Mouse (Mus musculus) gastrocnemius, postnatal 14 days (tissue): ENCODE measurements at regions not wholly inside any gene's neighbourhood (a gene's known extent, or its start where the extent isn't known, plus 50 kb on each side); places are given as distances from the start of the nearest gene placed in this dataset.

Experiments
- DNase-seq: peaks from one replicate; pipeline ENCODE4 v3.0.0; 2021; ENCODE audit warnings: mixed read lengths
- intact Hi-C: fragments of 180-260 bp; cut with DNase I; formaldehyde crosslinking; loops from one replicate; pipeline ENCODE4 v1.15.1; 2025; ENCODE audit warnings: low total_unique reads

DNA sequence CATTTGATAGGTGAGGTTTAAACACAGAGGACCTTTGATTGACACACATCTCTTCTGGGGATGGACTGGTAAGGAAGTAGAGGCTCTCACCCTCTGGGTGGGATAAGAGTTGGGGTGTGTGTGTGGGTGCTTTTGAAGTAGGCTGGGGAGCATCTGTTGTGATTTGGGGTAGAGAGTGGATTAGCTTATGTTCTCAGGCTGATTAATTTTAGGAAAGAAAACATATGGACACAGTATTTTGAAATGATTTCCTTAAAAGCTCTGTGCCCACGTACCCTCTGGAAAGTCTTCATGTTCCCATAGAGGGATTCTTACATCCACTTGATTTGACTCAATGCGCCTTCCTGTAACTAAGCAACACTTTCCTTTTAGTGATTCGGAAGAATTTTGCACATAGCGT is 89.4 kb downstream of the Zfp281 start:
- intact Hi-C loops: no loop called here
- no peak for DNase-seq

DNA sequence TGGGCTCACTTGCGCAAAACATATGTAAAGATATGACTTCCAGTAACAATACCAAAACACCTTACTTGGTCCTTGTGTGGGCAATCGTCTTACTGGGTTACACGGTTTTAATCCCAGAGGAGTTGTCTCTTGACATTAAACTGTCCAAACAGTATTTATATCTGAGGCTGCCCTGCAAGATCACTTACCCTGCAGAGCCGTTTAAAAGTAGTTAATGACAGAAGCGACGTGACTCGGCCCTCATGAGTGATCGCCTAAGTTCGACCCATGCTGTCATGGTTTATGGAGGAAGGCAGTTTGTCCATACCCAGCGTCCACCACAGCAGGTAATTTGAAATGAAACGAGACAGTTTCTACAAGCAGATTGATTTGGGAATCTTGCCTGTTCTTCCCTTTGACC is 90.3 kb downstream of the Zfp281 start:
- DNase-seq: no peak
- intact Hi-C loops: no loop called here

DNA sequence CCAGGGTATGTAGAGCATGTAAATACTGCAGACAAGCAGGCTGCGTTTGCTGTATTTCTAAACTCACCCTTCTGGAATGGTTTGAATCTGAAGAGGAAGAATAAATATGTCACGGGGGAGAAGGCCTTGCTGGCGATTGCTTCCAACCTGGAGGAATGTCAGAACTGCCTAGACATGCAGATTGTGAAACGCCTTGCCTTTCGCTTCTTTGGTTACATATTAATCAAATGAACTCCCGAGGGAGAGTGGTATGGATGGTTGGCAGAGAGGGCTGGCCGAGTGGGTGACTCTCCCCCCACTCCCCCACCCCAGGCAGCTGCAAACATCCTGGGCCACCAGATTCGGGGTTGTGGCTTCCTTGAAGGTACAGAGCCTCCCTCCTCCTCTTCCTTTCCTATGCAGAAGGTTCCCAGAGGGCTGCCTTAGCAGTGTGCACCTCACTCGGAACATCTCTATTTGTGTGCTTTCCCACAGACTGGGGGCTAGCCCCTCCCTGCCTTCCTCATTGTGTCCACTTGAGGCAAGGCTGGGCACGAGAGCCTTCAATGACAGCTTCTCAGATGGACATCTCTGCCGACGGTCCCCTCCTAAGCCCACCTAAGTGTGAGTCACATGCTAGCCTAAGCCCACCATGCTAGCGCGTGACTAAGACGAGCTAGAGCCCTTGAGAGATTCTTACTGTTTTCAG is 93.3 kb downstream of the Zfp281 start:
- intact Hi-C loops: no loop called here

DNA sequence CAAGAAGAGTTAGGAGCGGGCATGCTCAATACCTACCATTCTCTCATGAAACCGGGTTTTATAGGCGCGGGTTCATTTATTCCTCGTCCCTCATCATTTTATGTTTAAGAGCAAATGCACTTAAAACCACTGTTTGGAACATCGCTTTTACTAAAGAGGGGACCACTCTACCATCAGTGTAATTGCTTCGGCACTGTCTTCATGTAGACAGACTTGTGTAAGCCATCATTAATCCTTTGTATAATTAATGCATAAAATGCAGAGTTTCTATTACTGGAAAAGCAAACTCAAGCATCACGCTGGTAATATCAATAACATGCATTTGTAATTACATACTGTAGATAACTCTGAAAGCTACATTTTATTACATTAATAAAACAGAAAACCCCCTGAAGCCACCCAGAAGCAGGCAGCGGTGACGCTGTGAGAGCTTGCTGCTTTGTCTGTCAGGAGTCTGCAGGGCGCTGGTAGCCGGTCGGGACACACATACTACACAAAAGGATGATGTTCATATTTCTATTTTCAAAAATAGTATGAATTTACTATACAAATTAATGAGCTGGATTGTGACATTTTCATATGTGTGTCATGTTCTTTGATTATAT is 99.2 kb downstream of the Zfp281 start:
- no peak for DNase-seq
- intact Hi-C loops: loop anchor here (10.0 kb wide), 1 partner anchor 501 kb away; no protein-coding TSS in a partner anchor

More for the DNA sequence above, 93.3 kb downstream of the Zfp281 start:
- DNase-seq: no peak

DNA sequence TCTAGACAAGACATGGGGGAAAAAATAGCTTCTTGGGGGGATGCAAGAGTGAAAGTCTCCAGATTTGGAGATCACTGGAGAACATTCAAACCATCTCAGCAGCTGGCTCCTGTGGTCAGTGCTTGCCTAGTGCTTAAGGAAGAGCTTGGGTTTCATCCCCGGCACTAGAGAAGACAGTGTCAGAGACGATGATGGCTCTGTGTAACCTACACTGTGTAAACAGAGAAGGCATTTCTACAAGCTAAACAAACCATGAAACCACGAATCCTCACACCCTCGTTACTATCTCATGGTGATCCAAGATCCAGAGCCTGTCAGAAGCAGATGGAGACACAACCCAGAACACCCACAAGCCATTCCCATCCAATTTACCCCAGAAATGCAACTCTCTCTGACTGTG is 100.5 kb downstream of the Zfp281 start:
- no peak for DNase-seq
- intact Hi-C loops: loop anchor here (10.0 kb wide), 1 partner anchor 500 kb away; no protein-coding TSS in a partner anchor

DNA sequence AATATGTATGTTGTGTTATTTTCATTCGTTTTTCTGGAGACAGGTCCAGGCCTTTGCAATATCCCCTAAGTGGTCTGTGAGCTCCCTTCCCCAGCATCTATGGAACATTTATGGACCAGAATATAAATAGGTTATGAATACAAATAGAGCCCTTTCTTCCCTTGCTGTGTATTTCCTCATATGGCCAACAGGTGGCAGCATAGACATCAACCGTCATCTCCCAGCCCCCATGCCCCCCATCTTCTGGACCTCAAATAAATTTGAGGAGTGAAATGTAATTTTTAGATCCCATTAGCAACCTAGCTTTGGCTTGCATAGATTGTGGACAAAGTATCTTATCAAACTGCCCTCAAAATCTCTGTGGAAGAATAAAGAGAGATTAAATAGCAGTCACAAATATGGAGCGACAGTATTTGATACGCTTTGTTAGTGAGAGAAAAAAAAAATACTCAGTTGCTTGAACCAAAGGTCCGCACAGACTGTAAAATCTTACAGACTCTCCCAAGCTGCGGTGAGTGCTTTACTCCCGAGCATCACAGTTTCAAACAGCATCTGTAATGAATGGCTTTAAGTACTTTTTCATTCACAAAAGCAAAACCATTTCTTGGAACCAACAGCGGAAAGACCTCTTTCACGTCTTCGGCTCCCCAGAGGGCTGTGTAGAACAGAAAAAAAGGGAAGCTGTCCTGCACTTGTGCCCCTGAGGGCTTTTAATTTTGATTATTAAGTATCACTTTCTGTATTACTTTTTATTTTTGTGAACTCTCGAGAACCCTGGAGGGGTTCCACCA is 101.6 kb downstream of the Zfp281 start:
- no peak for DNase-seq
- intact Hi-C loops: loop anchor here (10.0 kb wide), 1 partner anchor 498 kb away; no protein-coding TSS in a partner anchor

DNA sequence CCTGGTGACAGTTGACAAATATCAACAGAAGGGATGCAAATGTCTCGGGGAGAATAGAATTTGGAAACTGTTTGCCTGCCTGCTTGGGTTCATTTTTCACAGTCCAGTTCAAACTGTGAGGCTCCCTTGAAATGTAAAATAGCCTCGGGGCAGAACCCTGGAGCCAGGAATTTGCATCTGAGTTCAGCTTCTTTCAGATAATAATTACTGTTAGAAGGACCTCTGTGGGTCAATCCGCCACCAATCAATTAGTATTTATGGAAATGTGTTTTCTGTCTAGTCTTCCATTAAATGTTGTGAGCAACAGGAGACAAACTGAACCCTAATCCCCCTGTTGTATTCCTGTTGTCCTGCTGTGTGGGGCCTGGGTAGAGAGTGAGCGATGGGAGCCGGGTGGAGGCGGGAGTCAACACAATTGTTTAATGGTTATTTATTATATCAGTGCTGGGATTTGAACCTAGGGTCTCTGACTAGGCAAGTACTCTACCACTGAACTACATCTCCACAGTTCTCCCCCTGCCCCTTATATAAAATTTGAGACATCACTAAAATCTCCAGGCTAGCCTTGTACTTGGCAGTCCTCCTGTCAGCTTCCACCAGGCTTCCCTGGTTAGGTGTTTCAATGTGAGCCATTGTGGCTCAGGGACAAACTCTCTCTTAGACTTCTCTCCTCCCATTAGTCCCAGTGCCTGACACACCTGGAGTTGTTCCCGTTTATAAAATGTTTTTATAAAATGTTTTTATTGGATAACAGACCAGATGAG is 103.3 kb downstream of the Zfp281 start:
- DNase-seq: no peak
- intact Hi-C loops: loop anchor here (10.0 kb wide), 1 partner anchor 497 kb away; no protein-coding TSS in a partner anchor

DNA sequence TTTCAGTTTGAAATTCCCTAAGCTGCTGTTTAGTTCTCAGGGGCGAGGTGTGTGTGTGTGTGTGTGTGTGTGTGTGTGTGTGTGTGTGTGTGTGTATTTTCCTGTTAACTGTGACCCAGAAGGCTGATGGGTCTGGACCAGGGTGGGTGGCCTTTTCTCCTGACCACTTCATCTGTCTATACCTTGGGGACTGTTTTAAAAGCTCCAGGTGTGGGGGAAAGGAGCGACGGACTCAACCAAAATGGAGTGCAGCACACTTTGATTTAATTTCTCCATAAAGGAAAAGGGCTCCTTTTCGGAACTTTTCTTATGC is 103.9 kb downstream of the Zfp281 start:
- intact Hi-C loops: loop anchor here (10.0 kb wide), 1 partner anchor 496 kb away; no protein-coding TSS in a partner anchor
- no peak for DNase-seq

DNA sequence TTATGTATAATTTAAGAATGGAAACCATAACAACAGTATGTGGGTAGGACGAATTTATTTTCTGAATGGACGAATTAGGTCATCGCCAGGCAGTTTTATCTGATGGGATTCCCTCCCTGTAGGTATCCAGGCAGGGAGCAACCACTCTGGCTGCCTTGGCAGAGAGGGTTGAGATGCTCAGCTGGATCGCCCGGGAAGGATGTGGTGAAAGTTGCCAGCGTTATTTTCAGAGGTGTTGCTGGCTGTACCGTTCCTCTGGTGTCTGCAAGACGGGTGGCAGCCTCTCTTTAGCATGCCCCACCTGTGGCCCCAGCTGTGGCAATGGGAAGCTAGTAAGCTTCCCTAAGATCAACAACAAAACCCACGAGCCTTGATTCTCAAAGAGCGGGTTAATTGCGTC is 105.9 kb downstream of the Zfp281 start:
- intact Hi-C loops: loop anchor here (5.0 kb wide), 1 partner anchor 258 kb away; no protein-coding TSS in a partner anchor
- DNase-seq: no peak

DNA sequence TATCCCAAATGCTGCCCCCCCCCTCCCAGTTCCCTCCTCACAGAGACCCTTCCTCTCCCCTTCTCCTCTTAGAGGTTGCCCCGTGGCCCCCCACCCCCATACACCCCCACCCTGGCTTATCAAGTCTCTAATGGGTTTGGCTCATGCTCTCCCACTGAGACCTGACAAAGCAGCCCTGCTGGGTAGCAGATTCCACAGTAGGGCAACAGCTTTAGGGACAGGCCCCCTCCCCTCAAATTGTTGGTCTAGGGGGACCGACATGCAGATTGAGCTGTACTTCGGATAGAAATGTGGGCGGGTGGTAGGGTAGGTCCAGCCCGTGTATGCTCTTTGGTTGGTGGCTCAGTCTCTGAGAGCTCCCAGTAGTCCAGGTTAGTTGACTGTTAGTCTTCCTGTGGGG is 113.3 kb downstream of the Zfp281 start:
- intact Hi-C loops: no loop called here
- no peak for DNase-seq

DNA sequence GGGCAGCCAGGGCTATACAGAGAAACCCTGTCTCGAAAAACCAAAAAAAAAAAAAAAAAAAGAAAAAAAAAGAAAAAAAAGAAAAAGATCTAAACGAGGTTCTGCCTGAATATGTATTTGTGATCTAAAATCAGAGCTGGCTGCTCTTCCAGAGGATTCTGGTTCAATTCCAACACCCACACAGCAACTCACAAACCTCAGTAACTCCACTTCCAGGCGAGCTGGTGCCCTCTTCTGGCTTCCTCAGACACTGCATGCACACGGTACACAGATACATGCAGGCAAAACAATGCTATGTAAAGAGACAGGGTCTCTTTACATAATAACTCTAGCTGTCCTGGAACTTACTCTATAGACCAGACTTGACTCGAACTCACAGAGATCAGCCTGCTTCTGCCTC is 114.8 kb downstream of the Zfp281 start:
- peak; percentile 48 for DNase-seq
- intact Hi-C loops: no loop called here

DNA sequence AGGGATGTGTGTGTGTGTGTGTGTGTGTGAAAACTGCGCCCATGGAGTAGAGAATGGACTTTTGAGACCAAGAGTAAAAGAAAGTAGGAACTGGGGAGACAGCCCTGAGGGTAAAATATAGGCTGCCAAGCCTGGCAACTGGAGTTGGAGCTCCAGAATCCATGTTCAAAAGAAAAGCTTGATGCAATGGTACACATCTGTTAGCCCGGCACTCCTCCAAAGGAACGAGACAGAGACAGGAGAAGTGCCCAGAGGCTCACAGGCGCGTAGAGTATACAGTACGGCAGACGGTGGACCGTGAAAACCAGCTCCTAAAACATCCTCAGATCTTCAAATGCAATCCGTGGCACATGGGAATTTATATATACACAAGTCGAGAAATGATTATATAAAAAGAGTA is 116.4 kb downstream of the Zfp281 start:
- no peak for DNase-seq
- intact Hi-C loops: loop anchor here (5.0 kb wide), 1 partner anchor 189 kb away; no protein-coding TSS in a partner anchor

DNA sequence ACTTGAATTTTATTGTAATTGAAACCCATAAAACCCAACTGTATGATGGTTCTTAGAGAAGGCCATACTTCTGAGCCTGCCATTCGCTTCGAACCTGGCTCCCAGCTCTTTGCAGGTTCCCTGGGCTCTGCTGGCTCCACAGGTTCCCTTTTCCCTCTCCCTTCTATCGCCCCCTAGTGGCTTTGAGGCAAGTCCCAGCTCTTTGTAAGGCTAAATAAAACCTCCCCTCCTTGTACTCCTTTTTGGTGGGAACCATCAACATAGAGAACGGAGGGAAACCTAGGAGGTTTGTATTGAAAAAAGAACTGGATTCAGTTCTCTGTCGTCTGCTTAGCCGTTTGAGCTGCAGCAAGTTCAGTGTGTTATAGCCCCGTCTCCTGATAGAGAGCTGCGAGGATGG is 124.5 kb downstream of the Zfp281 start:
- intact Hi-C loops: no loop called here
- DNase-seq: peak; percentile 17

DNA sequence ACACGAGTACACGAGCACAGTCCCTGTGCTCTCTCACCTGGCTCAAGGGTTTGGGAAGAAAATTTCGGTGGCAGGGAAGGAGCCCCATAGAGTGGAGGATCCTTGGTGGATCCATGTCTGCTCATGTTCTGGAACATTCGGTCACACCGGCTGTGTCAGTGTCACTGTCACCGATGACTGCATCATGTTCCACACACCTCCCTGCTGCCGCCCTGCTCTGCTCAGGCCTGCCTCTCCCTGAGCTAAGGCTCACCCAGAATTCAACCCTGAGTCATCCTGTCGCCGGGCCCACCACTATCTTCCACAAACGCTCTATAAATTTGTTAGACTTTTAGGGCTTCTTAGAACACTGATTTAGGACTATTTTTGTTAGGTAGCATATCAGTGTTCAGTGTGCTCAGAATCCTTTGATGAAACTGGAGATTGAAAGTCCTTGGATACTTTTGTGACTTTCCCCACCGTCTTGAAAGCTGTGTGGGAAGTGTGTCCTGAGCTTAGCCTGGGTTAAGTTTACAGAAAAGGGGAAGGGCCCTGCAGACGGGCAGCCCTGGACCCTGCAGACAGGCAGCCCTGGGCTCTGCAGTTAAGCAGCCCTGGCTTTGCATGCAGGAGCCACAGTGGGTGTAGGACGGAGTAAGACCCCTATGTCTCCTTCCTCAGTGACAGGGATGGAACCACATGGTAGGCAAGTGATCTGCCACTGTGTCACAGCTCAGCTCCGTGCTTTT is 126.9 kb downstream of the Zfp281 start:
- intact Hi-C loops: no loop called here
- no peak for DNase-seq

DNA sequence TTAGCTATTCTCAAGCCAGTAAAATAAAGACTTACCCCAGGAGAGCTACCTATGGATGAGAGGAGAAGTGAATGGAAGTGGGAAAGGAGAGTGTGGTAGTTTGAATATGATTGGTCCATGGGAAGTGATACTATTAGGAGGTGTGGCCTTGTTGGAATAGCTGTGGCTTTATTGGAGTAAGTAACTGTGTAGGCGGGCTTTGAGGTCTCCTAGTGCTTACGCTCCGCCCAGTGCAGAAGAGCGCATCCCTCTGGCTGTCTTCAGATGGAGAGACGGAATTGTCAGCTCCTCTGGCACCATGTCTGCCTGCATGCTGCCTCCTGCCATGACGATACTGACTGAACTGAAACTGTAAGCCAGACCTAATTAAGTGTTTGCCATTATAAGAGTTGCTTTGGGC is 129.6 kb downstream of the Zfp281 start:
- DNase-seq: no peak
- intact Hi-C loops: no loop called here

DNA sequence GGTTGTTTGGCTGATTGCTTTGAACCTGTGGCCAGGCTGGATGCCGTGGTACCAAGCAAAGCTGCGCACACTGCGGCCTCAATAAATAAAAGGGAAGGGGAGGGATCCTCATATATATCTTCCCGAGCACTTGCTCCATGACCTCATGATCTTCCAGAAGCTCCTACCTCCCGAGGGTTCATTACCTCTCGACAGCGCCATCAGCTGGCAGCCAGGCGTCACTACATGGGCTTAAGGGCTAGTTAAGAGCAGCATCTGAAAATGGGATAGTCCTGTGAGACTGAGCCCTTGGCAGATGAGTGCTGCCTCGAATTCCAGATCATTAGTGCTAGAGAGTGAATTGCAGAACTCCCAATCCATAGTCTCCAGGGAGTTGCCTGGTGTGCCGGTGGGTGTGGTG is 134.0 kb downstream of the Zfp281 start:
- no peak for DNase-seq
- intact Hi-C loops: no loop called here

DNA sequence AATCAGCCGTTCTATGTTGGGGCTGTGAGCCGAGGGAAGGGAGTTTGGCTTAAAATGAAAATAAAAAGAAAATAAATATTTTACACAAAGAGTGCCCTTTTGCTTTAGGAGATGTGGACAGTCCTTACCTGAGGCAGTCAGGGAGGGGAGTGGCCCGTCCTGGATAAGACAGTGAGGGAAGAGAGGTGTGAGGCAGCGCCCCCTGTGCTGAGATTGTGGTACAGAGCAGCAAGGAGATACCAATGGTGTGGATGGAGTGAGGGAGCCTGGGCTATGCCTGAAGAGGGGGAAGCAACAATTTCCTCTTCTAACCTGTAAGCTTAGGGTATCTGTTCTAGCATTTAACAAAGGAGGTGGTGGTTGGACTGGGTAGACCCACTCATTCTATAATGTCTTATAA is 134.5 kb downstream of the Zfp281 start:
- intact Hi-C loops: no loop called here
- no peak for DNase-seq

DNA sequence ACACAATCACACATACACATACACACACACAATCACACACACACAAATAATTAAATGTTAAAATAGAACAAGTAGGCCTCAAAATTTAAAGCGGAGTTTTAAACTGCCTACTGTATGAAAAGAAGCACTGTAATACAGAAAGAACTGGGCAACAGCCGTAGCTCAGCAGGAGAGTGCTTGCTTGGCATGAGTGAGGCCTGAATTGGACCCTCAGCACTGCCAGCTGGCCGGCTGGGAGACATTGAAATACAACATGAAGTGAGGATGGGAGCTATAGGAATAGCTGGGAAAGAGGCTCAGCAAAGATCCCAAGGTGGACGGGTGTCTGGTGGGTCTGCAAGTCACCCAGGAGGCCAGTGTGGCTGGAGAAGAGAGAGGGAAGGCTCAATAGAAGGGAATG is 136.8 kb downstream of the Zfp281 start:
- intact Hi-C loops: no loop called here
- no peak for DNase-seq

DNA sequence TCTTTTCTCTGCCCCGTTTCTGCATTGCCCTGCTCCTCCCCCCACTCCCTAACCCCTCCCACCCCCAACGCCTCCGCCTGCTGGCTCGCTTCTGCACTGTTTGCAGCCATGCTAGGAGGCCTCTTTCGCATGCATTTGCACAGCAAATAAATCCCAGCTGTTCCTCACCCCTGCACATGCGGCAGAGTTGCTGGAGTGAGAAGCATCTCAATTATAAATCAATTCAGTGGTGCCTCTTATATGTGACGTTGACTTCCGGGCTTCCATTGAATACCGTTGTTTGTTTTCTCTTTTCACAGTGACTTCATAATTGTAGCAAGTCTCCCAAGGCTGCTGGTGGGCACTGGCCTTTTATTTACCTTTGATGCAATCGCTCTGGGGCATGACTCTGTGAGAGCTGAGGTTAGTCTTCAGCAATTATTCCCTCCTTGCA is 144.3 kb downstream of the Zfp281 start:
- peak; percentile 8 for DNase-seq
- intact Hi-C loops: no loop called here
